Mouse (Mus musculus): ENCODE results near the gene Mmp24.
"Not testable (repeated sequence)": the region's sequence is repeated elsewhere in the genome, so short reads cannot be mapped to it uniquely, and the experiment has no call there.

The Mmp24 gene
- long read RNA-seq, experiment 1: 0 reads
- long read RNA-seq, experiment 2: 0 reads

GRCm38 (mm10) chr2:155774927-155775684, at the start of gene Mmp24:
Gene Mmp24, plus strand, starts transcription at chr2:155775342.
- intact Hi-C loops (cut with DNase I): loop anchor here (5.0 kb wide), 1 partner anchor 283 kb away; no protein-coding TSS in a partner anchor

- intact Hi-C loops (cut with DNase I): no loop called here
These were observed 48.8 kb upstream of the Mmp24 start for GRCm38 (mm10) chr2:155726302-155726701.

DNA sequence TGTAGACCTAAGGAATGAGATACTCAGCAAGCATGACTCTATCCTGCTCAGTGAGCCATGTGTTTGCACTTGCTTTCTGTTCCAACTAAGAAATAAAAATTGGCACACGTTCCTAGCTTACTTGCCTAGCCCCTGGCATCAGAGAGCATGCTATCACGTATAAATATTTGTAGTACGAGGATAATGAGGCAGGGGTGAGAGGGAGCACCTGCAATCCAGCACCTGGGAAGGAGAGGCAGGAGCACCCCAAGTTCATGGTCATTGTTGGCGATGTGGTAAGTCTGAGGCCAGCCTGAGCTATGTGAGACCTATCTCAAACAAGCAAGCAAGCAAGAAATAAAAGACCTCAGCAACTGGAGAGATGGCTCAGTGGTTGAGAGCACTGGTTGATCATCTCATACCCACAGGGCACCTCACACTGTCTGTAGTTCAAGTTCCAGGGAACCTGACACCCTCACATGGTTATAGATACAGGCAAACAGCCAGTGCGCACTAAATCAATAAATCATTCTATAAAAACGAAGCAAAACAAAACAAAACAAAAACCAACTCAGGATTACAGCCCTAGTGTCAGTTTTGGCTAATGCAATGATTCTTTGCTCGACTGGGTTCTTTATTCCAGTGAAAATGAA, 47.3 kb upstream of the Mmp24 start:
- intact Hi-C loops (cut with DNase I): no loop called here

- intact Hi-C loops (cut with DNase I): no loop called here
These were observed 46.4 kb upstream of the Mmp24 start for GRCm38 (mm10) chr2:155728742-155729141.

DNA sequence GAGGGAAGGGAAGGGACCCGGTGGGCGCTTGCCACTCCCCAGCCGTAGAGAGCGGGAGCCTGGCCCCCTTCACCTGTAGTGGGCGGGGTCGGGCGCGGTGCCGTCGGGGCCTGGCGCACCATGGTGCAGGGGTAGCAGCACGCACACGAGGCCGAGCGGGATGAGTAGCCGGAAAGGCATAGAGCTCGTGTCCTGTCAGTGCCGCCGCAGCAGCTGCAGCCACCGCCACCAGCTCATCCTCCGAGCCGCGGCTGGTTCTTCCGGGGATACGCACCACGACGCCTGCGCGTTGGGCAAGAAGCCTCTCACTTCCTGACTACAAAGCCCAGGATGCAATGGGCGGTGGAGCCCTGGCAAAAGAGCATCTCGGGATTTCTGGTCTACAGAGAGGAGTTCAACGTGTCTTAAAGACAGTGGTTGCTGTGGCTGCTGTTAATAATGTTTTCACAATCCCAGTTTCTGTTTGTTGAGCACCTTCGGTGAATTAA, 45.9 kb upstream of the Mmp24 start, which contains the start of gene Edem2:
Edem2 (minus strand) TSS at position 318 of the 488 bp plus-strand sequence.
- intact Hi-C loops (cut with DNase I): no loop called here

DNA sequence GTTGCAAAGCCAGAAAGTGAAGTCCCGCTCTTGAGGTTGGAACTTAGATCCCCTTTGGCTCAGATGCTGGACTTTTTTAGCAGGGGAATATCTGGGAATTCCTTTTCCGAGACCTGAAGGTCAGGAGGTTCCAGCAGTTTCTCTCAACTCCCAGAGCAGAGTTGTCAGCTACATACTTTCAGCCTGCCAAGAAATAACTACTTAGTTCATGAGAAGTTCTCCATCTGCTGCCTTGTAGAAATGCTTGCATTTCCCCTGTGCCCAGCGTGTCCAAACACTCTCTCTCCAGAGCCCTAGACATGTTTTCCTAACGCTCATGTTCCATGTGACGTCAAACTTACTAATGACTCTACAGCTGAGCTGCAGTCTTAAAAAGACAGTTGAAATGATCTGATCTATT, 40.1 kb upstream of the Mmp24 start:
- intact Hi-C loops (cut with DNase I): no loop called here

DNA sequence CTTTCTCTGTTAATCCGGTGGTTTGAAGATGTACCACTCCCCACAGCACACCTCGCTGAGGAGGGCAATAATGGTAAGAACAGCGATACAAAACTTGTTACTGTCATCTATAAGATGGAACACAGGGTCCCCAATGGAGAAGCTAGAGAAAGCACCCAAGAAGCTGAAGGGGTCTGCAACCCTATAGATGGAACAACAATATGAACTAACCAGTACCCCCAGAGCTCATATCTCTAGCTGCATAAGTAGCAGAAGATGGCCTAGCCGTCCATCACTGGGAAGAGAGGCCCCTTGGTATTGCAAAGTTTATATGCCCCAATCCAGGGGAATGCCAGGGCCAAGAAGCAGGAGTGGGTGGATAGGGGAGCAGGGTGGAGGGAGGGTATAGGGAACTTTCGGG, 39.4 kb upstream of the Mmp24 start, which contains the start of gene Gm17581:
Gm17581 (minus strand) TSS at position 101 of the 400 bp plus-strand sequence.
- intact Hi-C loops (cut with DNase I): not testable (repeated sequence)

GRCm38 (mm10) chr2:155736936-155737335, 38.2 kb upstream of the Mmp24 start:
- intact Hi-C loops (cut with DNase I): no loop called here

- intact Hi-C loops (cut with DNase I): no loop called here
These were observed 37.3 kb upstream of the Mmp24 start for GRCm38 (mm10) chr2:155737803-155738202.

- intact Hi-C loops (cut with DNase I): no loop called here
These were observed 32.9 kb upstream of the Mmp24 start for GRCm38 (mm10) chr2:155742211-155742610.

DNA sequence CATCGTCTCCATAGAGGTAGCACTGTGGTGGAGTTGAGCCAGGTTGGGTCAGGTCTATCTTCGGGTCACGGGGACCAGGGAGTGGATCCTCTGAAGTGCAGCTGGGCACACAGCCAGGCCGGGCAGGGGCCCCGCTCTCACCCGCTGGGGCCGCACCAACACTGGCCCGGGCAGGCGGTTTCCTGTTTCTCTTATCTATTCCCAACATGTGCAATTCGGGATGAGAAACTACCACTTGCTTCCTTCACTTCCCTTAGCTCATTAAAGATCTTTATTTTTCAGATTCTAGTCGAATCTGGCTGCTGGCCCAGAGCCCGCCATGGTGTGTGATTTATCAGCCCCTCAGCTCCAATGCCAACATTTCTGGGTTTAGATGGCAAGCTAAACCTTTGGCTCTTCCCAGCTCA, 32.2 kb upstream of the Mmp24 start:
- intact Hi-C loops (cut with DNase I): no loop called here

- intact Hi-C loops (cut with DNase I): no loop called here
These were observed 31.8 kb upstream of the Mmp24 start for GRCm38 (mm10) chr2:155743351-155743750.

GRCm38 (mm10) chr2:155745487-155745886, 29.7 kb upstream of the Mmp24 start:
- intact Hi-C loops (cut with DNase I): no loop called here

- intact Hi-C loops (cut with DNase I): no loop called here
These were observed 25.7 kb upstream of the Mmp24 start for GRCm38 (mm10) chr2:155749394-155749793.

GRCm38 (mm10) chr2:155751014-155751786, 23.9 kb upstream of the Mmp24 start, which contains the start of gene Procr:
Gene Procr, plus strand, starts transcription at chr2:155751117.
- intact Hi-C loops (cut with DNase I): no loop called here

DNA sequence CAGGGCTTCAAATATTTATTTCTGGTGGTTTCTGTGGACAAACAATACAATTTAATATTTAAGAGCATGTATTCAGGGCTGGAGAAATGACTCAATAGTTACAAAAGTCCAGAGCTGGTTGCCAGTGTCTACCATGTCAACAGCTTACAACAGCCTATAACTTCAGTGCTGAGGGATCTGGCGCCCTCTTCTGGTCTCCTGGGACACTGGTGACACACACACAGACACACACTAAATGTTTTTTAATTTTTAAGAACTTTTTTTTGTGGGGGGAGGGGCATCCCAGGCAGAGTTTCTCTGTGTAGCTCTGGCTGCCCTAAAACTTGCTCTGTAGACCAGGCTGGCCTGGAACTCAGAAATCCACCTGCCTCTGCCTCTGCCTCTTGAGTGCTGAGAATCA, 19.4 kb upstream of the Mmp24 start:
- intact Hi-C loops (cut with DNase I): loop anchor here (2.0 to 5.0 kb wide), 2 partner anchors 57 to 59 kb away; no protein-coding TSS in a partner anchor

- intact Hi-C loops (cut with DNase I): loop anchor here (5.0 kb wide), 1 partner anchor 55 kb away; no protein-coding TSS in a partner anchor
These were observed 18.1 kb upstream of the Mmp24 start for GRCm38 (mm10) chr2:155756855-155757566.

DNA sequence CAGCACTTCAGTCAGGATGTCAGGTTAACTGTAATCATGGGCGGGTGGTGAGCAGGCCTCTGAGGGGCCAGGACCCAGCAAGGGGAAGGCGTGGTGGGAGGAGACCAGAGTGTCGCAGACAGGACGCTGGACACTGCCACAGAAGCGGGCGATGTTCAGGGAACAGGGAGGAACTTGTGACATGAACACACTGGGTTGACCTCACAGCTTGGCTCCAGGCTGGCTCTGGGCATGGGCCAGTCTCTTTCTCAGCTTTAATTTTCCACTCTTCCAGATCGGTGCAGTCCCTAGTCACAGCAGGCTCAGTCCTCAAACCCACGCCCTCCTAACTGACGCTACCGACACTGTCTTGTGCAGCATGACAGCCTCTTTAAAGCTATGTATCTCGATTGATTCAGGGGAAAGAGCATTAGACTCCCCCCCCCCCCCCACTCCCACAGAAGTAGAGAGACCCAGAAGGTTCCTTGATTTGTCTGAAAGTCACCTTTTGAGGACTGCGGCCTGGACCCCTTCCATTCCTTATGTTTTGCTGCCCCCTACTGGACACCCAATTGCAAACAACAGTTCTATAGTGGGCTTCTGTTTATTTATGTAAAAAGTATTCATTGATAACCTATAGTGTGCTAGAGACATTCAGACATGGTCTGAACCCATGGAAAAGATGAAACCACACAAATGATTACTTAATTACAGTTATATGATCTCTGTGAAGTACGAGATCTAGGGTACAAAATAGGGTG, 10.3 kb upstream of the Mmp24 start:
- intact Hi-C loops (cut with DNase I): loop anchor here (5.0 to 10.0 kb wide), 3 partner anchors 37 to 250 kb away; partner anchors contain the start of genes Acss2 and Ggt7

DNA sequence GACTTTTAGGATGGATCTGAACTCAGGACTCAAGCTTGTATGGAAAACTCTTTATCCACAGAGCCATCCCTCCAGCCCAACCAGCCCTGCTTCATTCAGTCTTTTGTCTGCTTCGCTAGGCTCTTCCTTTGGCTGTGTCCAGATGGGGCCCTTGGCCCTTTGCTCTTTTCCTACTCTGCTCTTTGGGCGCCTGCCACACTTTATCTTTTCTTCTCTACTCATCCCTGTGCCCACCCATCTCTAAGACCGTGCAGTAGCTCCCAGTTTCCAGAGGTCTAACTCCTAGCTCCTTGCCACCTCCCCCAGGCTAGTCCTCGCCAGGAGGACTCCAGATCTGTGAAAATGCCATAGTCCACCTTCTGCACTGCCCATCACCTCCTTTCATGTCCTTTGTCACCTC, 1.5 kb upstream of the Mmp24 start:
- intact Hi-C loops (cut with DNase I): loop anchor here (5.0 kb wide), 1 partner anchor 281 kb away; no protein-coding TSS in a partner anchor
